Comparison of ENCODE assay signal across 8 mouse cellular contexts in genomic region chr4:116596379-116596778, GRCm38 (mm10). TPM values are rescaled to one million over a fixed set of nuclear protein-coding genes. Genes with fewer than 3 reads are reported as not detected.
DNase-seq lines count a peak whose midpoint lies in the region; ATAC-seq and TF ChIP-seq lines count a peak whose summit lies in the region.

Gene Ccdc17, plus strand, starts transcription at chr4:116596654.

- H3K9ac ChIP-seq in heart, embryonic 15.5 days: peak within 1 kb of the TSS; percentile 80
- H3K9ac ChIP-seq in liver, embryonic 13.5 days: peak within 1 kb of the TSS; percentile 81
- peak within 1 kb of the TSS; percentile 47 for H3K9ac ChIP-seq in stomach, embryonic 14.5 days (replicated peaks; ENCODE audit: low read depth, low read length)

- no peaks in the 10 kb centered on the region for H3K27me3 ChIP-seq in heart, embryonic 15.5 days
- H3K27me3 ChIP-seq in liver, embryonic 13.5 days: no peaks in the 10 kb centered on the region
- H3K27me3 ChIP-seq in stomach, embryonic 14.5 days (ENCODE audit: control insufficient read depth, insufficient read depth, low read length): no peaks in the 10 kb centered on the region

- H3K27ac ChIP-seq in heart, embryonic 15.5 days: peak within 1 kb of the TSS; percentile 91
- H3K27ac ChIP-seq in bone marrow macrophage, adult 2 months (ENCODE audit: insufficient read depth, low read depth, low read length): peak within 1 kb of the TSS; percentile 50
- H3K27ac ChIP-seq in liver, embryonic 13.5 days: peak within 1 kb of the TSS; percentile 76
- peak within 1 kb of the TSS; percentile 75; the same call in 1 of the 2 replicates for H3K27ac ChIP-seq in stomach, embryonic 14.5 days (ENCODE audit: low read length)

- 26% methylated on average over 5 of the region's 5 CpGs for WGBS in heart, embryonic 15.5 days
- 42% methylated on average over 5 of the region's 5 CpGs for WGBS in liver, embryonic 13.5 days (ENCODE audit: insufficient replicate concordance)
- 20% methylated on average over 5 of the region's 5 CpGs for WGBS in stomach, embryonic 14.5 days

- intact Hi-C loops in heart, postnatal 14 days (cut with DNase I): no loop called here

- TF ChIP-seq POLR2A in bone marrow macrophage, adult 2 months (IDR thresholded peaks at IDR 0.05; ENCODE audit: borderline replicate concordance, low read depth, low read length): no peak

- ATAC-seq in heart, embryonic 15.5 days (replicated peaks; ENCODE audit: insufficient number of reproducible peaks, insufficient read depth, low FRiP score, low read depth): no peak
- no peak for ATAC-seq in liver, embryonic 13.5 days (ENCODE audit: low read depth)
- ATAC-seq in stomach, embryonic 14.5 days (ENCODE audit: insufficient number of reproducible peaks, insufficient read depth, low FRiP score, low read depth): no peak
- no peak for ATAC-seq in megakaryocyte-erythroid progenitor cell, adult 5-6 weeks (replicated peaks; ENCODE audit: low FRiP score, low TSS enrichment, poor library complexity, severe bottlenecking)

- H3K4me1 ChIP-seq in heart, embryonic 15.5 days (replicated peaks): peaks cover 14% of the 10 kb centered on the region
- H3K4me1 ChIP-seq in bone marrow macrophage, adult 2 months (ENCODE audit: control insufficient read depth, insufficient read depth, low read length): peaks cover 5% of the 10 kb centered on the region
- peaks cover 29% of the 10 kb centered on the region for H3K4me1 ChIP-seq in liver, embryonic 13.5 days (replicated peaks)
- H3K4me1 ChIP-seq in stomach, embryonic 14.5 days (ENCODE audit: control insufficient read depth, insufficient read depth, low read length): peaks cover 18% of the 10 kb centered on the region

- peak within 1 kb of the TSS; percentile 83 for H3K4me2 ChIP-seq in heart, embryonic 15.5 days
- H3K4me2 ChIP-seq in liver, embryonic 13.5 days: peak within 1 kb of the TSS; percentile 94
- H3K4me2 ChIP-seq in stomach, embryonic 14.5 days (replicated peaks; ENCODE audit: low read depth, low read length): peak within 1 kb of the TSS; percentile 99

- H3K9me3 ChIP-seq in heart, embryonic 15.5 days (replicated peaks): no peaks in the 10 kb centered on the region
- no peaks in the 10 kb centered on the region for H3K9me3 ChIP-seq in liver, embryonic 13.5 days (replicated peaks)
- no peaks in the 10 kb centered on the region for H3K9me3 ChIP-seq in stomach, embryonic 14.5 days (ENCODE audit: control insufficient read depth, low read depth, low read length)

- no peak for DNase-seq in heart, postnatal 14 days
- DNase-seq in heart, postnatal 4 days: peak; percentile 7
- DNase-seq in liver, embryonic 13.5 days: no peak
- DNase-seq in layer of hippocampus, adult 18-20 months (ENCODE audit: low spot score in 2 of 2): no peak

- peaks cover 49% of the 10 kb centered on the region for H3K36me3 ChIP-seq in heart, embryonic 15.5 days
- H3K36me3 ChIP-seq in liver, embryonic 13.5 days: peaks cover 46% of the 10 kb centered on the region
- H3K36me3 ChIP-seq in stomach, embryonic 14.5 days (ENCODE audit: control insufficient read depth, insufficient read depth, low read length): peaks cover 24% of the 10 kb centered on the region

- peak within 1 kb of the TSS; percentile 79 for H3K4me3 ChIP-seq in heart, embryonic 15.5 days
- peak within 1 kb of the TSS; percentile 72 for H3K4me3 ChIP-seq in bone marrow macrophage, adult 2 months (ENCODE audit: insufficient read depth, low read length)
- peak within 1 kb of the TSS; percentile 73 for H3K4me3 ChIP-seq in liver, embryonic 13.5 days (replicated peaks)
- peak within 1 kb of the TSS; percentile 66 for H3K4me3 ChIP-seq in stomach, embryonic 14.5 days (ENCODE audit: low read depth, low read length)

- no peak for TF ChIP-seq CTCF in bone marrow macrophage, adult 2 months (IDR thresholded peaks at IDR 0.05; ENCODE audit: low read depth, low read length)

RNA-seq across cellular contexts. Expression of gene Ccdc17, which starts in this region (rescaled TPM):
- polyA plus RNA-seq in heart, embryonic 15.5 days (2015; fragmentation: Nextera tagmentation; extraction: Ambion mirVana): 4.3 and 4.5 TPM in 2 replicates
- 1 to 10 TPM; 3.0 to 4.3 TPM for total RNA-seq in heart, postnatal 14 days (2021)
- polyA plus RNA-seq in bone marrow macrophage, adult 2 months (2012; ENCODE audit: insufficient read depth, insufficient read length, missing spikeins): 5.5 and 6.0 TPM in 2 replicates
- 1 to 10 TPM; 1.5 to 4.1 TPM for total RNA-seq in heart, postnatal 4 days (2021)
- polyA plus RNA-seq in liver, embryonic 13.5 days (2015; fragmentation: Nextera tagmentation; extraction: Ambion mirVana): 1.7 and 1.8 TPM in 2 replicates
- polyA plus RNA-seq in stomach, embryonic 14.5 days (2014; fragmentation: Nextera tagmentation; extraction: Ambion mirVana): 3.8 and 4.7 TPM in 2 replicates
- 2.9 and 5.7 TPM in 2 replicates for total RNA-seq in megakaryocyte-erythroid progenitor cell, adult 5-6 weeks (2014; fragmentation: Nextera tagmentation)
- total RNA-seq in megakaryocyte-erythroid progenitor cell, adult 5-6 weeks (2017): 2.5 and 3.3 TPM in 2 replicates
- 1 to 10 TPM; 4.6 to 4.8 TPM for total RNA-seq in layer of hippocampus, adult 18-20 months (2021)
